Mouse (Mus musculus): ENCODE results near the gene Bfar. TPM values are rescaled to one million over a fixed set of nuclear protein-coding genes. Genes with fewer than 3 reads are reported as not detected.

The Bfar gene
- polyA plus RNA-seq, 1 experiment: 5.7 TPM

DNA sequence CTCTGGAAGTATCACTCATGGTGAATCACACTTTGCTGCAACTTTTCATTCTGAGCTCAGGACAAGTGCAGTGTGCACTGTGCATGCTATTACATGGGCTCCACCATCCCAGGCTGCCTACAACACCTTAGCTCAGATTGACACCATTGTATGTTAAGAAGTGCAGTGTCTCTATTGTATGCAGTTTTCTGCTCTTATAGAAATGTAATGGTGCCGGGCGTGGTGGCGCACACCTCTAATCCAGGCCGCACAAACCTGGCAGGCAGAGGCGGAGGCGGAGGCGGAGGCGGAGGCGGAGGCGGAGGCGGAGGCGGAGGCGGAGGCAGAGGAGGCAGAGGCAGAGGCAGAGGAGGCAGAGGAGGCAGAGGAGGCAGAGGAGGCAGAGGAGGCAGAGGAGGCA is 79.0 kb downstream of the Bfar start:
- no peak overlapping the region for H3ac ChIP-seq (ENCODE audit: control insufficient read depth, insufficient read length, low read depth)
- no peaks in the 10 kb centered on the region for H3K27me3 ChIP-seq (ENCODE audit: control insufficient read depth, insufficient read depth, insufficient read length)
- no peaks in the 10 kb centered on the region for H3K79me2 ChIP-seq (ENCODE audit: control insufficient read depth, insufficient read depth)
- no peaks in the 10 kb centered on the region for H3K36me3 ChIP-seq (ENCODE audit: control insufficient read depth, insufficient read depth)
- TF ChIP-seq CEBPB (IDR thresholded peaks at IDR 0.05; ENCODE audit: low read depth): no peak
- TF ChIP-seq MYOG (IDR thresholded peaks at IDR 0.05; ENCODE audit: control insufficient read depth, extremely low read depth, insufficient read length): no peak
- no peak for TF ChIP-seq MYOD1 (IDR thresholded peaks at IDR 0.05; ENCODE audit: control insufficient read depth, insufficient read length, low read depth)
- TF ChIP-seq CTCF (IDR thresholded peaks at IDR 0.05; ENCODE audit: control insufficient read depth, insufficient read depth, insufficient read length): no peak
- no peak for TF ChIP-seq USF1 (IDR thresholded peaks at IDR 0.05; ENCODE audit: low read depth)
- no peak for TF ChIP-seq FOSL1 (IDR thresholded peaks at IDR 0.05; ENCODE audit: insufficient read depth, low read length, poor library complexity, severe bottlenecking)
- no peak for TF ChIP-seq MAX (IDR thresholded peaks at IDR 0.05)
- H3K4me3 ChIP-seq (ENCODE audit: insufficient read depth, poor library complexity, severe bottlenecking): no peak overlapping the region
- H3K79me3 ChIP-seq (ENCODE audit: low read depth): no peaks in the 10 kb centered on the region

Other genes starting within 250 kb of the Bfar start
- 15.8 TPM for gene Parn, start 3.7 kb upstream of the Bfar start, polyA plus RNA-seq (2012; fragmentation: generic; extraction: Trizol)
- 2.0 TPM for gene 3110001I22Rik, start 71 bp downstream of the Bfar start, polyA plus RNA-seq (2012; fragmentation: generic; extraction: Trizol)
- gene Pla2g10, start 59.1 kb downstream of the Bfar start, polyA plus RNA-seq (2012; fragmentation: generic; extraction: Trizol): not detected
- 44.3 TPM for gene Rrn3, start 108.8 kb downstream of the Bfar start, polyA plus RNA-seq (2012; fragmentation: generic; extraction: Trizol)
- 39.4 TPM for gene Ntan1, start 147.0 kb downstream of the Bfar start, polyA plus RNA-seq (2012; fragmentation: generic; extraction: Trizol)
- 36.0 TPM for gene Pdxdc1, start 231.3 kb downstream of the Bfar start, polyA plus RNA-seq (2012; fragmentation: generic; extraction: Trizol)
- 0.51 TPM for gene Mpv17l, start 231.3 kb downstream of the Bfar start, polyA plus RNA-seq (2012; fragmentation: generic; extraction: Trizol)

All from C2C12 (cell line).